Mouse (Mus musculus) forelimb bud, embryonic 11.5 days (tissue): ENCODE measurements at regions not wholly inside any gene's neighbourhood (a gene's known extent, or its start where the extent isn't known, plus 50 kb on each side); places are given as distances from the start of the nearest gene placed in this dataset.
A peak's percentile ranks its signal among the peaks of the same experiment; 100 is the strongest.

Experiments used
- DNase-seq: peaks from one replicate; pipeline ENCODE4 v3.0.0-alpha.2; 2012; ENCODE audit warnings: low read depth, low spot score

DNA sequence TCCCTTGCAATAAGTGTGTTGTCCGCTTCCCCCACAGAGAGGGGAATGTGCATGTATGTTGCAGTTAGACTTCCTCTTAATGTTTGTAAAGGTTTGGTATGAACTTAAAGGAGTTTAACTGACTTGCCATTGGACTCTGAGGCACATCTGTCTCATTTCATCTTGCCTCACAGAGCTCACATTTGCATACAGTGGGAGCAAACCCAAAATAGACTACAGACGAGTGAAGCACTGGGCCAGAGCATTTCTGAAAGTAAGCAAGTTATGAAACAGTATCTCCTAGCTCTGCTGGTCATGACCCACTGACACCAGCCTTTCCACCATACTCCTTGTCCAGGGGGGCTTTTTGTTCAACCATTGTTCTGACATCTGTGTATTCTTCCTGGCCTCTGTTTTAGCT, 86.8 kb upstream of the Gm15217 start:
- no peak for DNase-seq

DNA sequence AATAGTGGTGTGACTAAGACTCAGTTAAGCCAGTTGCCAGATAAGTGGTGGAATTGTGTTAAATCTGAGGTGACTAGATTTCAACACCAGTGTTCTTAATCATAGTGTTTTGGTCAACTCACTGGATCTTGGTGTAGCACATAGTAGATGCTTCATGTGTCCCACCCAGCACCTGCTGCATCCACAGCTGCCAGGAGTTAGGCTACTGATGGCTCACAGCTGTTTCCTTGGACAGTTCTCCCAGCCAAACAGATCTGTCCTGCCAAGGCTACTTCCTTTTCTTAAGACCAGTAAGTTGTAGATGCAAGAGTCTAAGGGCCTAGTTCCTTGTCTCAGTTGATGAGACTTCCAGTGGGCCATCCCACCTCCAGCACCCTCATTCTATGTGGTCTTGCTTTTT, 82.9 kb upstream of the Gm15217 start:
- no peak for DNase-seq

DNA sequence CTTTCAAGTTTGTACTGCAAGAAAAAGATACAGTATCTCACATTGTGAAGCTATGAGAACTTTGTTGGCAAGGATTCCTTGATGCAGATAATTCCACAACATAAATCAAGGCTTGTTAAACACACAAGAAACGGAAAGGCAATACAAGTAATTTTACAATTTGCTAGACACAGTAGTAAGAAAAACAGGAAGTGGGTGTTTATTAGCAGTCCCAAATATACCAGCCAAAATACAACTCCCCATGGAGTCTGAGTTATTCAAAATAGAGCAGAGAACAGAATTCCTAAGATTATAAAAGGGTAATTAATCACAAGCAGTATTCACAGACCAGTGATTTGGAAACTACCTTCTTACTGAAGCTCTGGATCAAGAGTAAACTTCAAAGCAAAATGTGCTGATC, 78.7 kb upstream of the Gm15217 start:
- no peak for DNase-seq

DNA sequence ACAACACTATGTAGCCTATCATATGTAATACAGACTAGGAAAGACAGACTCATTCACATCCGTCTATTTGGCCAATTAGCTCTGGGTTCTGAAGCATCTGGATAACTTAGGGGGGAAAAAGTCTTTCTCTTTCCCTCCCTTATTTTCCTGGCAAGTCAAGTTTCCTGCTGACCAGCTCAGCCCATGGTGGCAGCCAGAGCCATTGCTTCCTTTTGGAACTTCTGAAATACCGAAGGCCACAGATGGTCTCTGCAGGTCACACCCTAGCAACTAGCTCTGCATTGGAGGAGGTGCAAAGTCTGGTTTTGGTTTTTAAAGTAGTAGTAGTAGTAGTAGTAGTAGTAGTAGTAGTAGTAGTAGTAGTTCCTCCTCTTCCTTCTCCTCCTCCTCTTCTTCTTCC, 76.6 kb upstream of the Gm15217 start:
- DNase-seq = no peak

DNA sequence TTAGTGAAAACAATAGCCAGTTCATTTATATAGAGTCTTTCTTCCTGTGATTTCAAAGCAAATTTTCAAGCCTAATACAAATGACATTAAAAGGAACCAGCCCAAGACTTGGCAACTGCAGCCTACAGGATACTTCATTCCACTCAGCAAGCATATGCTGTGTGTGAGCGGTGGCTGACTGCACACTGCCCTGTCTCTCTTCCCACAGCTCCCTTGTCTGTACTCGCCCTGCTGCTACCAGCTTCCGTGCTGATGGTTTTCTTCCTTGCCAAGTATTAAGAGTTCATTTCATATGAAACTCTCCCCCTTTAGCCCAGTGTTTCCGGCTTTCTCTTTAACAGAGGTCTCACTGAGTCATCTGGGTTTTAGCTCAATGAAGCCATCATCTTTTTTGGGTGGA, 73.9 kb upstream of the Gm15217 start:
- no peak for DNase-seq

DNA sequence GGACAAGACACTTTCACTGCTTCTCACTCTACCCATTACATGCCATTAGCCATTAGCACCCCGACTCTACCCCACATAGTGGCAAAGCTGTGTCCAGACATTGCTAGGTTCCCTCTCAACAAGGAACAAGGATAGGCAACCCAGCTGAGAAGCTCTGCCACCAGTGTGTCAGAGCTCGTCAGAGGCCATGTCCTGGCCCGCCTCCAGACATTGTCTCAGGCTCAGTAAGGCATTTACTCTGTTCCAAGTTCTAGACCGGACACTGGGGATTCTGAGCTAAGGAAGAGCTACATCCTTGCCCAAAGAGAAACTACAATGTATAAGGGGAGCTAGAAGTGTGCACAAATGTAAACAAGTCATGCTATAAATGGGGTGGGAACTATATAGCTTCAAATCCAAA, 66.2 kb upstream of the Gm15217 start:
- no peak for DNase-seq

DNA sequence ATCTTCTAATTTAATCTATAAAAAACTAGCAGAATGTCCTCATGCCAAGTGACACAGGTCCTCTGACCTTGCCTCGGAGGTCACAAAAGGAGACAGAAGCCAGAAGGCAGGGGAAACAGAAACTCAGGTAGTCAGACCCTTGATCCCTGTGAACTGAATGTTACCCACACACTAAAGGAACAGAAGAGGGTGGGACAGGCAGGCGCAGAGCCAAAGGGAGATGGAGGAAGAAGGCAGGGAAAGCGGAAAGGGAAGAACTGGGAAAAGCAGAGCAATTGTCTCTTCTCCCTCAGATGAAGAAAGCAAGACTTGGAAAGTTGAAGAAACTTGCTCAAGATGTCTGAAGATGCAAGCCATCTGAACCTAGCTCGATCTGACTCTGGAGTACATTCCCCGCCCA, 62.7 kb upstream of the Gm15217 start:
- no peak for DNase-seq

DNA sequence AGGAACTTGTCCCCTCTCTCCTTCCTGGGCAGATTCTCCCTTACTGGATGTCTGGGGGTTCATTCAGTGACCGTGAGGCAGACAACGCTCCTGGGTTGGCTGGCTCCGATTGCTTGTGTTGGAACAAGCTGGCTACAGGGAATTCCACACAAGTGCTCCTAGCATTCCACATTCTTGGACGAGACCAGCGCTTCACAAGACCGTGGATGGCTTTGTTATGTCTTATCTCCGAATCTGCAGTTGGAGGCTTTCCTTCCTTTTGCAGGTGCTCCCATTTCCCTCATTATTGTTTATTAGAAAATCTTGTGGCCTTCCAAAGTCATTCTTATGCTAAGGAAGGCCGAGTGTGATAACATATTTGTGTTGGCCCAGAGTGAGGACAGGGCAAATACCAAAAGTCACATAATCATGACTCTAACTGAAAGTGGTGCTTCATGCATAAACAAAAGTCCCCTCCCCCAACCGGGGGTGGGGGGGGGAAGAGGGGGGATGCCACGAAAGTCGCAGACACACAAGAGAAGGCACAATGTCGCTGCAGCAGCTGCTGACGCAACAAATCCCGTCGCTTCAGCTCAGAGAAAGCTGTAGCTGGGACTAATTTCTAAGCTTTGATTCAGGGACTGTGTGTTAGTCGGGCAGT, 61.7 kb upstream of the Gm15217 start:
- no peak for DNase-seq

DNA sequence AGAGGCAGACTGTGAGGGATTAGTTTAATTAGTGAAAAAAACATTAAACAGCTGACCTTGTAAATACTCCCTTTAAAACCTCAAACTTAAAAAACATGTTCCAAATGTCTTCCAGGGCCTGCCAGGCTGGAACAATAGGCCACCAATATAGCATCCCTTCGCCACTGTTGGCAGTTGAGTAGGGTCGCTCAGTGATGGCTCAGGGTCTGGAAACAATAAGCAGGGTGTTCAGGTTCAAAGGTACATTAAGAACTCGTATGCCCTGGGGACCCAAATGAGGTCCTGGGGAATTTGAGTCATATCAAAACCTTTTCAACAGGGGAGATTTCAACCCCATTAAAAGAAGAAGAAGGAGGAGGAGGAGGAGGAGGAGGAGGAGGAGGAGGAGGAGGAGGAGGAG, 51.1 kb upstream of the Gm15217 start:
- DNase-seq = peak; percentile 47
